Mouse (Mus musculus) forebrain, embryonic 15.5 days (tissue): Measurements from ENCODE around the gene Ly6g6f. TPM values are rescaled to one million over a fixed set of nuclear protein-coding genes. Genes with fewer than 3 reads are reported as not detected.

ENCODE experiments used
- ATAC-seq: fragments of 200-750 bp; cut with Nextera tagmentation; replicated peaks from 2 replicates; pipeline ENCODE4 v1.8.0; 2017; ENCODE audit warnings: mild to moderate bottlenecking, moderate TSS enrichment, moderate library complexity
- H3K27ac ChIP-seq: fragments of 300-500 bp; sonication (generic); replicated peaks from 2 replicates; pipeline ENCODE4 v1.5.1; 2015; ENCODE audit warnings: mild to moderate bottlenecking, inconsistent platforms
- H3K27me3 ChIP-seq: fragments of 300-500 bp; sonication (generic); 2 replicates; pipeline ENCODE4 v1.6.1; 2015; ENCODE audit warnings: inconsistent platforms
- H3K36me3 ChIP-seq: fragments of 300-500 bp; sonication (generic); 2 replicates; pipeline ENCODE4 v1.6.1; 2015; ENCODE audit warnings: mild to moderate bottlenecking, inconsistent platforms
- H3K4me1 ChIP-seq: fragments of 300-500 bp; sonication (generic); 2 replicates; pipeline ENCODE4 v1.6.1; 2015; ENCODE audit warnings: inconsistent platforms
- H3K4me2 ChIP-seq: fragments of 300-500 bp; sonication (generic); replicated peaks from 2 replicates; pipeline ENCODE4 v1.6.1; 2015; ENCODE audit warnings: mild to moderate bottlenecking, inconsistent platforms
- H3K4me3 ChIP-seq: fragments of 300-500 bp; sonication (generic); 2 replicates; pipeline ENCODE4 v1.5.1; 2015; ENCODE audit warnings: mild to moderate bottlenecking, inconsistent platforms
- H3K9ac ChIP-seq: fragments of 300-500 bp; sonication (generic); replicated peaks from 2 replicates; pipeline ENCODE4 v1.6.1; 2015; ENCODE audit warnings: mild to moderate bottlenecking, inconsistent platforms
- H3K9me3 ChIP-seq: fragments of 300-500 bp; sonication (generic); 2 replicates; pipeline ENCODE4 v1.6.1; 2016; ENCODE audit warnings: inconsistent platforms
- WGBS: fragments of 180-500 bp; shearing (Covaris S2); methylation state at CpG from one replicate; pipeline ENCODE4 v1.1.7; 2015; ENCODE audit warnings: mixed read lengths; 5-methylcytosine and 5-hydroxymethylcytosine counted together
- polyA plus RNA-seq: library from polyadenylated mRNA; unstranded; fragments of >200 nt; fragmentation: Nextera tagmentation; extraction: Ambion mirVana; gene quantifications from 2 replicates; pipeline ENCODE4 v1.2.1, GENCODE M21; 2015

The Ly6g6f gene
- polyA plus RNA-seq, 1 experiment from 2014 or later = not detected

DNA sequence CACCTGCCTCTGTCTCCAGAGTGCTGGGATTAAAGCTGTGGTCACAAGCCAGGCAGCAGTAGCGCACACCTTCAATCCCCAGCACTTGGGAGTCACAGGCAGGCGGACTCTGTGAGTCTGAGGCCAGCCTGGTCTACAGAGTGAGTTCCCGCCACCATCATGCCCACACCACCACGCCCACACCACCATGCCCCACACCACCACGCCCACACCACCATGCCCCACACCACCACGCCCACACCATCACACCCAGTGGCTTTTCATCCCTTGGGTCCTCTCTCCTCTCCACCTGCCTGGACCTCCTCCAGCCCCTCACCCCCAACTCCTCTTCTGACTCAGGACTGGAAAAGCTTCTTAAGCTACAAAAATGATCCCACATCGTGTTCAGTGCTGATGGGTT lies 53.5 kb downstream of the Ly6g6f start:
- ATAC-seq = no peak
- no peak overlapping the region for H3K27ac ChIP-seq
- peaks cover 19% of the 10 kb centered on the region for H3K4me1 ChIP-seq
- no peak overlapping the region for H3K4me3 ChIP-seq
- no peaks in the 10 kb centered on the region for H3K9me3 ChIP-seq
- no peak overlapping the region for H3K9ac ChIP-seq
- H3K4me2 ChIP-seq = no peak overlapping the region
- WGBS = 90% methylated on average over 7 of the region's 7 CpGs
- H3K27me3 ChIP-seq = no peaks in the 10 kb centered on the region
- H3K36me3 ChIP-seq = no peaks in the 10 kb centered on the region

DNA sequence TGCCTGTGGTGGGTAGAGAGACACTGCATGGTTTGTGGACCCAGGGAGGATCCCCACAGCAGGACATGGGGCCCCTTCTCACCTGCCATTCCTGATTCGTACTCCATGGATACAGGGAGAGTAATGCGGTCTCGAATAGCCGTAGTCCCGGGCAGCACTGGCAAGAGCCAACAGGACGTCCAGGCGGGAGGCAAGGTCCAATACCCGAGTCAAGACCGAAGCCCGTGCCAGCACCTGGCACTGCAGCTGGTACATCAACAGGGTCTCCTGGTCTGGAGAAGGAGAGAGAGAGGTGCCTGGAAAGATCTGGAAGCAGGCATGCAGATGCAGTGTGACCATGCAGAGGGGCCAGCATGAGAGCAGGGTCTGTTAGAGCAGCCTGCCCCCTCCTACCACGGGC lies 54.1 kb downstream of the Ly6g6f start:
- Histone ChIP-seq H3K9ac (no peak overlapping the region), H3K36me3 (no peaks in the 10 kb centered on the region), H3K4me2 (no peak overlapping the region), H3K4me3 (no peak overlapping the region), H3K4me1 (peaks cover 24% of the 10 kb centered on the region), H3K27ac (no peak overlapping the region), H3K9me3 (no peaks in the 10 kb centered on the region), H3K27me3 (no peaks in the 10 kb centered on the region)
- no peak for ATAC-seq
- WGBS = 89% methylated on average over 11 of the region's 11 CpGs

Other genes starting within 250 kb of the Ly6g6f start
- gene Stk19, start 248.7 kb downstream of the Ly6g6f start, polyA plus RNA-seq = 39.8 and 43.0 TPM in 2 replicates
- gene Dxo, start 248.6 kb downstream of the Ly6g6f start, polyA plus RNA-seq = 75.2 and 77.8 TPM in 2 replicates
- 59.6 and 59.7 TPM in 2 replicates for gene Skiv2l, start 235.4 kb downstream of the Ly6g6f start, polyA plus RNA-seq
- gene Nelfe, start 235.2 kb downstream of the Ly6g6f start, polyA plus RNA-seq = 94.9 and 97.1 TPM in 2 replicates
- 1.8 and 2.1 TPM in 2 replicates for gene Cfb, start 223.1 kb downstream of the Ly6g6f start, polyA plus RNA-seq
- 9.5 and 9.9 TPM in 2 replicates for gene Zbtb12, start 206.1 kb downstream of the Ly6g6f start, polyA plus RNA-seq
- gene Gm20547, start 203.6 kb downstream of the Ly6g6f start, polyA plus RNA-seq = 0.17 TPM in 1 of 2 replicates, not detected in the other
- 0.77 and 1.5 TPM in 2 replicates for gene C2, start 187.3 kb downstream of the Ly6g6f start, polyA plus RNA-seq
- 108 and 111 TPM in 2 replicates for gene Ehmt2, start 187.1 kb downstream of the Ly6g6f start, polyA plus RNA-seq
- gene Slc44a4, start 171.1 kb downstream of the Ly6g6f start, polyA plus RNA-seq = not detected in 2 replicates
- gene Neu1, start 154.4 kb downstream of the Ly6g6f start, polyA plus RNA-seq = 27.9 and 31.0 TPM in 2 replicates
- 0.10 and 0.17 TPM in 2 replicates for gene Hspa1b, start 126.4 kb downstream of the Ly6g6f start, polyA plus RNA-seq
- not detected in 2 replicates for gene Gm20481, start 115.7 kb downstream of the Ly6g6f start, polyA plus RNA-seq
- gene Hspa1a, start 113.5 kb downstream of the Ly6g6f start, polyA plus RNA-seq = 3.6 and 3.7 TPM in 2 replicates
- 1.5 TPM in 2 replicates for gene Hspa1l, start 112.9 kb downstream of the Ly6g6f start, polyA plus RNA-seq
- gene Lsm2, start 103.7 kb downstream of the Ly6g6f start, polyA plus RNA-seq = 132 and 149 TPM in 2 replicates
- gene Vars, start 84.6 kb downstream of the Ly6g6f start, polyA plus RNA-seq = 82.9 and 88.6 TPM in 2 replicates
- 0.14 and 0.28 TPM in 2 replicates for gene Vwa7, start 69.0 kb downstream of the Ly6g6f start, polyA plus RNA-seq
- 5.8 and 5.9 TPM in 2 replicates for gene Sapcd1, start 57.6 kb downstream of the Ly6g6f start, polyA plus RNA-seq
- 2.8 and 3.2 TPM in 2 replicates for gene Msh5, start 38.9 kb downstream of the Ly6g6f start, polyA plus RNA-seq
- 98.4 and 100 TPM in 2 replicates for gene Clic1, start 35.6 kb downstream of the Ly6g6f start, polyA plus RNA-seq
- gene Ddah2, start 26.6 kb downstream of the Ly6g6f start, polyA plus RNA-seq = 540 and 556 TPM in 2 replicates
- not detected in 2 replicates for gene Ly6g6c, start 20.2 kb downstream of the Ly6g6f start, polyA plus RNA-seq
- 0.15 and 0.17 TPM in 2 replicates for gene Mpig6b, start 19.4 kb downstream of the Ly6g6f start, polyA plus RNA-seq
- gene Ly6g6e, start 8.7 kb downstream of the Ly6g6f start, polyA plus RNA-seq = 10.0 and 11.9 TPM in 2 replicates
- 0.46 and 0.47 TPM in 2 replicates for gene Ly6g6d, start 7.5 kb downstream of the Ly6g6f start, polyA plus RNA-seq
- gene Abhd16a, start 3.7 kb upstream of the Ly6g6f start, polyA plus RNA-seq = 93.2 and 97.4 TPM in 2 replicates
- gene Ly6g5c, start 22.7 kb upstream of the Ly6g6f start, polyA plus RNA-seq = not detected in 2 replicates
- 1.2 and 1.3 TPM in 2 replicates for gene Ly6g5b, start 29.8 kb upstream of the Ly6g6f start, polyA plus RNA-seq
- gene Gpank1, start 35.8 kb upstream of the Ly6g6f start, polyA plus RNA-seq = 29.3 and 32.0 TPM in 2 replicates
- gene Csnk2b, start 36.4 kb upstream of the Ly6g6f start, polyA plus RNA-seq = 307 and 309 TPM in 2 replicates
- gene D17H6S53E, start 40.8 kb upstream of the Ly6g6f start, polyA plus RNA-seq = 8.7 TPM in 2 replicates
- gene Apom, start 46.4 kb upstream of the Ly6g6f start, polyA plus RNA-seq = 0.28 and 0.31 TPM in 2 replicates
- gene Bag6, start 49.6 kb upstream of the Ly6g6f start, polyA plus RNA-seq = 92.3 and 93.8 TPM in 2 replicates
- gene Prrc2a, start 79.3 kb upstream of the Ly6g6f start, polyA plus RNA-seq = 185 and 208 TPM in 2 replicates
- gene Aif1, start 90.5 kb upstream of the Ly6g6f start, polyA plus RNA-seq = 5.7 and 7.8 TPM in 2 replicates
- 6.2 and 6.8 TPM in 2 replicates for gene Lst1, start 102.8 kb upstream of the Ly6g6f start, polyA plus RNA-seq
- 0.25 and 0.70 TPM in 2 replicates for gene Ltb, start 108.8 kb upstream of the Ly6g6f start, polyA plus RNA-seq
- gene Tnf, start 116.4 kb upstream of the Ly6g6f start, polyA plus RNA-seq = not detected in 2 replicates
- gene Lta, start 119.7 kb upstream of the Ly6g6f start, polyA plus RNA-seq = 0.36 TPM in 1 of 2 replicates, not detected in the other
- gene Gm16181, start 135.2 kb upstream of the Ly6g6f start, polyA plus RNA-seq = 0.61 and 1.1 TPM in 2 replicates
- 38.2 and 41.5 TPM in 2 replicates for gene Atp6v1g2, start 148.1 kb upstream of the Ly6g6f start, polyA plus RNA-seq
- 11.7 and 12.3 TPM in 2 replicates for gene Nfkbil1, start 150.2 kb upstream of the Ly6g6f start, polyA plus RNA-seq
- 478 and 488 TPM in 2 replicates for gene Ddx39b, start 156.1 kb upstream of the Ly6g6f start, polyA plus RNA-seq
- gene H2-D1, start 177.1 kb upstream of the Ly6g6f start, polyA plus RNA-seq = 48.1 and 50.1 TPM in 2 replicates
- gene H2-Q1, start 234.8 kb upstream of the Ly6g6f start, polyA plus RNA-seq = 0.27 and 0.32 TPM in 2 replicates